Mouse (Mus musculus) olfactory bulb, adult 2 months (tissue): Measurements from ENCODE around the gene Alg9.

Experiments used
- CTCF ChIP-seq: fragments of 200-500 bp; IDR thresholded peaks from 2 replicates; pipeline ENCODE4 v1.5.1; 2012; ENCODE audit warnings: low read depth, mild to moderate bottlenecking, low read length, moderate library complexity; ENCODE audit not compliant: insufficient read depth
- POLR2A ChIP-seq: fragments of 200-500 bp; IDR thresholded peaks from 2 replicates; pipeline ENCODE4 v1.6.1; 2012; ENCODE audit warnings: mild to moderate bottlenecking, low read depth, low read length, moderate library complexity; ENCODE audit not compliant: insufficient read depth

DNA sequence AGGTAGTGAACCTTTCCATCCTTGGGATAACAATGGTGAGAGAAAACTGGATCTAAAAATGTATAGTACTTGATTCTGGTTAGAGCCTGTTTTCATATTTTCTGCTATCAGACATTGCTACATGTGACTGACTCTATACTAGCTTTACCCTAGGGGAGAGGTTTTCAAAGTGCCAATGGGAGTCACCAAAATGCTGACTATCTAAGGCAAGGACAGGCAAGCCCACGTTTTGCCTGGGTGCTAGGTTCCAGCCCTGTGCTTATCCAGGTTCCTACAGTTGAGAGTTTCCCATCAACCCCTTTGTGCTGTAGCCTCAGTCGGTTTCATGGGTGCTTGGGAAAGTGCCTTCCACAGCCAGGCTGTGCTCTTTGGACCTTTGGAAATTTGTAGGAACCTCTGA, 36.9 kb downstream of the Alg9 start:
- TF ChIP-seq POLR2A (no peak), CTCF (no peak)
